Mouse (Mus musculus): Measurements from ENCODE around the gene Izumo4.

The Izumo4 gene

GRCm38 (mm10) chr10:80686617-80687016 is 15.4 kb upstream of the Izumo4 start:
- DNase-seq (ENCODE audit: low read depth, low spot score): no peak

- peak; percentile 89 for DNase-seq (ENCODE audit: low read depth, low spot score)
Observed at GRCm38 (mm10) chr10:80687850-80688249, 14.1 kb upstream of the Izumo4 start.

GRCm38 (mm10) chr10:80692249-80693165 is 9.5 kb upstream of the Izumo4 start:
- DNase-seq (ENCODE audit: low read depth, low spot score): no peak

GRCm38 (mm10) chr10:80693401-80694045 is 8.5 kb upstream of the Izumo4 start:
- no peak for DNase-seq (ENCODE audit: low read depth, low spot score)

- DNase-seq (ENCODE audit: low read depth, low spot score): no peak
Observed at GRCm38 (mm10) chr10:80694159-80694938, 7.6 kb upstream of the Izumo4 start.

- peak; percentile 63 for DNase-seq (ENCODE audit: low read depth, low spot score)
Observed at GRCm38 (mm10) chr10:80695186-80695585, 6.8 kb upstream of the Izumo4 start.

GRCm38 (mm10) chr10:80695801-80696501 is 6.0 kb upstream of the Izumo4 start:
- DNase-seq (ENCODE audit: low read depth, low spot score): no peak

- no peak for DNase-seq (ENCODE audit: low read depth, low spot score)
Observed at GRCm38 (mm10) chr10:80696502-80697392, 5.2 kb upstream of the Izumo4 start.

- no peak for DNase-seq (ENCODE audit: low read depth, low spot score)
Observed at GRCm38 (mm10) chr10:80697393-80697787, 4.6 kb upstream of the Izumo4 start.

- no peak for DNase-seq (ENCODE audit: low read depth, low spot score)
Observed at GRCm38 (mm10) chr10:80697812-80698211, 4.2 kb upstream of the Izumo4 start.

- no peak for DNase-seq (ENCODE audit: low read depth, low spot score)
Observed at GRCm38 (mm10) chr10:80698605-80699004, 3.4 kb upstream of the Izumo4 start.

- no peak for DNase-seq (ENCODE audit: low read depth, low spot score)
Observed at GRCm38 (mm10) chr10:80700038-80700504, 1.9 kb upstream of the Izumo4 start.

- no peak for DNase-seq (ENCODE audit: low read depth, low spot score)
Observed at GRCm38 (mm10) chr10:80700732-80701131, 1.3 kb upstream of the Izumo4 start.

GRCm38 (mm10) chr10:80702536-80703390 is 779 bp downstream of the Izumo4 start:
- DNase-seq (ENCODE audit: low read depth, low spot score): peak; percentile 97

- DNase-seq (ENCODE audit: low read depth, low spot score): no peak
Observed at GRCm38 (mm10) chr10:80703643-80704042, 1.7 kb downstream of the Izumo4 start.

GRCm38 (mm10) chr10:80704418-80704817 is 2.4 kb downstream of the Izumo4 start:
- DNase-seq (ENCODE audit: low read depth, low spot score): no peak

GRCm38 (mm10) chr10:80705033-80705432 is 3.0 kb downstream of the Izumo4 start:
- no peak for DNase-seq (ENCODE audit: low read depth, low spot score)

- no peak for DNase-seq (ENCODE audit: low read depth, low spot score)
Observed at GRCm38 (mm10) chr10:80705479-80705878, 3.5 kb downstream of the Izumo4 start.

GRCm38 (mm10) chr10:80710834-80711233 is 8.8 kb downstream of the Izumo4 start:
- DNase-seq (ENCODE audit: low read depth, low spot score): no peak
